Mouse (Mus musculus) liver, adult 10 weeks (tissue): Measurements from ENCODE around the gene Snrpd2. TPM values are rescaled to one million over a fixed set of nuclear protein-coding genes. Genes with fewer than 3 reads are reported as not detected.

ENCODE experiments used
- polyA plus RNA-seq: library from polyadenylated mRNA; stranded (reverse); fragments of 350-450 nt; fragmentation: Illumina TruSeq; extraction: RNeasy Lipid Tissue Mini Kit (QIAGEN cat#74804); gene quantifications from one replicate; pipeline ENCODE4 v1.2.3, GENCODE M21; 2014; ENCODE audit warnings: low read depth, low replicate concordance

Gene Snrpd2
- 1.4 TPM for polyA plus RNA-seq

GRCm38 (mm10) chr7:19149626-19150025 is at the start of gene Snrpd2:
Gene Snrpd2 (plus strand): TSS chr7:19149722.

GRCm38 (mm10) chr7:19118028-19118771 is 31.3 kb upstream of the Snrpd2 start, which contains the start of gene Gm4969:
Gene Gm4969 (minus strand): TSS chr7:19118368.

GRCm38 (mm10) chr7:19119631-19120429 is 29.7 kb upstream of the Snrpd2 start, which contains the start of gene Fbxo46:
Gene Fbxo46 (plus strand): TSS chr7:19119859.

GRCm38 (mm10) chr7:19148875-19149541 is 514 bp upstream of the Snrpd2 start, which contains the start of gene Qpctl:
Gene Qpctl (minus strand): TSS chr7:19149291.

GRCm38 (mm10) chr7:19165656-19166423 is 16.3 kb downstream of the Snrpd2 start, which contains the start of gene Gipr:
Gene Gipr (minus strand): TSS chr7:19166127.

GRCm38 (mm10) chr7:19175708-19176515 is 26.4 kb downstream of the Snrpd2 start, which contains the start of gene Eml2:
Gene Eml2 (plus strand): TSS chr7:19176421.

Other genes with a start within 250 kb of the Snrpd2 start
- 2.1 TPM for gene Ccdc61, start 239.3 kb upstream of the Snrpd2 start, polyA plus RNA-seq
- gene Nova2, start 223.8 kb upstream of the Snrpd2 start, polyA plus RNA-seq = 0.08 TPM
- not detected for gene Nanos2, start 162.3 kb upstream of the Snrpd2 start, polyA plus RNA-seq
- gene Mypop, start 158.5 kb upstream of the Snrpd2 start, polyA plus RNA-seq = not detected
- gene Irf2bp1, start 145.7 kb upstream of the Snrpd2 start, polyA plus RNA-seq = 1.2 TPM
- 12.5 TPM for gene Foxa3, start 126.2 kb upstream of the Snrpd2 start, polyA plus RNA-seq
- gene Sympk, start 125.3 kb upstream of the Snrpd2 start, polyA plus RNA-seq = 3.7 TPM
- not detected for gene Rsph6a, start 95.0 kb upstream of the Snrpd2 start, polyA plus RNA-seq
- 0.72 TPM for gene Dmwd, start 73.5 kb upstream of the Snrpd2 start, polyA plus RNA-seq
- 2.7 TPM for gene Dmpk, start 65.9 kb upstream of the Snrpd2 start, polyA plus RNA-seq
- 0.45 TPM for gene Six5, start 55.1 kb upstream of the Snrpd2 start, polyA plus RNA-seq
- gene Gm4969, start 31.4 kb upstream of the Snrpd2 start, polyA plus RNA-seq = not detected
- gene Fbxo46, start 29.9 kb upstream of the Snrpd2 start, polyA plus RNA-seq = 0.26 TPM
- gene Qpctl, start 431 bp upstream of the Snrpd2 start, polyA plus RNA-seq = 5.7 TPM
- gene Gipr, start 16.4 kb downstream of the Snrpd2 start, polyA plus RNA-seq = not detected
- gene Eml2, start 26.7 kb downstream of the Snrpd2 start, polyA plus RNA-seq = 0.19 TPM
- gene Gpr4, start 62.8 kb downstream of the Snrpd2 start, polyA plus RNA-seq = 0.34 TPM
- gene Opa3, start 78.6 kb downstream of the Snrpd2 start, polyA plus RNA-seq = 10.4 TPM
- gene Vasp, start 122.1 kb downstream of the Snrpd2 start, polyA plus RNA-seq = 7.0 TPM
- gene Ppm1n, start 130.3 kb downstream of the Snrpd2 start, polyA plus RNA-seq = not detected
- not detected for gene Rtn2, start 132.9 kb downstream of the Snrpd2 start, polyA plus RNA-seq
- gene Fosb, start 160.3 kb downstream of the Snrpd2 start, polyA plus RNA-seq = 0.21 TPM
- gene Ercc1, start 195.1 kb downstream of the Snrpd2 start, polyA plus RNA-seq = 1.9 TPM
- 0.95 TPM for gene Cd3eap, start 209.8 kb downstream of the Snrpd2 start, polyA plus RNA-seq
- gene Ppp1r13l, start 210.0 kb downstream of the Snrpd2 start, polyA plus RNA-seq = 0.29 TPM
- gene Ercc2, start 232.3 kb downstream of the Snrpd2 start, polyA plus RNA-seq = 0.40 TPM